Mouse (Mus musculus): ENCODE results near the gene Pcna. TPM values are rescaled to one million over a fixed set of nuclear protein-coding genes. Genes with fewer than 3 reads are reported as not detected.
A peak's percentile ranks its signal among the peaks of the same experiment; 100 is the strongest.
"Not testable (repeated sequence)": the region's sequence is repeated elsewhere in the genome, so short reads cannot be mapped to it uniquely, and the experiment has no call there.

The Pcna gene
- 204 and 210 TPM in 2 replicates for polyA plus RNA-seq (2015; fragmentation: Nextera tagmentation; extraction: Ambion mirVana)

DNA sequence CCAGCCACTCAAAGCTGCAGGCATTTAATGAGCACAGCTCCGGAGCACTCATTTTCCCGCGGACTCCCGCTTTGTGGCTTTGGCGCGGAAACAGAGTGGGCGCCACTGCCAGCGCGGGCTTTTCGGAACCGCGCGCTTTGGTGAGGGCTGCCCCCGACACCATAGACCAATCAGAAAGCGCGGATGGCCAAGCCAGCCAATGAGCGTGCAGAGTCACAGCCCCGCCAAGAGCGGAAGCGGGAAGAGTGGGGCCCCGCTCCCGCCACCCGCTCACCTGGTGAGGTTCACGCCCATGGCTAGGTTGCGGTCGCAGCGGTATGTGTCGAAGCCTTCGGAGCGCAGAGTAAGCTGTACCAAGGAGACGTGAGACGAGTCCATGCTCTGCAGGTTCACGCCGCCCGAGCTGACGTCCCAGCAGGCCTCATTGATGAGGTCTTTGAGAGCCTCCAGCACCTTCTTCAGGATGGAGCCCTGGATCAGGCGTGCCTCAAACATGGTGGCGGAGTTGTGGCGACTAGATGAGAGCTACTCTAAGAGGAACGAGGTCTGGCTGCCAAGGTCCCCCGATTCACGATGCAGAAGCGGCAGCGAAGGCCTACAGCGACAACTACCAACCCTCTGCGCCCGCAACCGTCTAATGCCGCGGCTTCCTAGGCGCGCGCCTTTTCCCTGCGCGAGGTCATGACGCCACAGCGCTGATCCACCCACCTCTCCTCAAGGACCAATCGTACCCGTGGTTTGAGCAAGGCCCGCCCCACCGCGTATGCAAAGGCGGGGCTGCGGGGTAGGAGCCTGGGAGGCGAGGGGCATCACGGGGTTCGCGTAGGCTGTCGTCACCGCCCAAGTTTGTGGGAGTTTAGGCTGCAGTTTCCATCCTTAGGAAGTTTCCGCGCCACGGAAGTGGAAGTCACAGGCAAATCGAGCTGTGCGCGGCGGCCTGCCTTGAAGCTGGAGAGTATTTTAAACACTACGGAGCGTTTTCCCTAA lies at the start of gene Pcna:
TSS of gene Pcna (minus strand) at position 773 of the 987 bp plus-strand sequence.
- peaks cover 23% of the 10 kb centered on the region for H3K36me3 ChIP-seq
- H3K27me3 ChIP-seq, result no peaks in the 10 kb centered on the region
- H3K4me3 ChIP-seq, result peak within 1 kb of the TSS; percentile 59
- H3K9ac ChIP-seq, result peak within 1 kb of the TSS; percentile 40
- H3K27ac ChIP-seq, result peak within 1 kb of the TSS; percentile 91
- H3K4me2 ChIP-seq, result peak within 1 kb of the TSS; percentile 60
- under 1% methylated on average over 79 of the region's 79 CpGs for WGBS
- peaks cover 25% of the 10 kb centered on the region for H3K4me1 ChIP-seq
- ATAC-seq (ENCODE audit: insufficient number of reproducible peaks, low FRiP score, low TSS enrichment, low read depth), result peak; percentile 99
- H3K9me3 ChIP-seq, result no peaks in the 10 kb centered on the region

DNA sequence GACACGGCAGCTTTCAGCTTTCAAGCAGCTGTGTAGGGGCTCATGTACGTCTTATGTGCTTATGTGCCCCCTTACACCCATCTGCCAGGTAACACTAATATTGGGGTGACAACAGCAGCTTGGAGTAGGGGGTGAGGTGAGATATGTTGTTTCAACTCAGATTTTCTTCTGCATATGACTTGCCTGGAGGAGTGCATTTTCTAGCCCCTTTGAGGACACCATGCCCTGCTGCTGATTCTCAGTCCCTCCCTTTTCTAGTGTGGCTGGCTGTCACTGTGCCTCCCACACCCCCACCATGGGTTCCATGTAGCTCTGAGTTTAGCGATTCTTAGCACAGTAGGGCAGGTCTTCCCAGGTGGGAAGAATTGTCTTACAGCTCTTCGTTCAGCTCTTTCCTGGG lies 48.3 kb upstream of the Pcna start:
- H3K27ac ChIP-seq, result no peak overlapping the region
- no peak overlapping the region for H3K4me2 ChIP-seq
- ATAC-seq (ENCODE audit: insufficient number of reproducible peaks, low FRiP score, low TSS enrichment, low read depth), result no peak
- no peaks in the 10 kb centered on the region for H3K4me1 ChIP-seq
- no peaks in the 10 kb centered on the region for H3K9me3 ChIP-seq
- H3K36me3 ChIP-seq, result peaks cover 75% of the 10 kb centered on the region
- 90% methylated on average over 4 of the region's 4 CpGs for WGBS
- no peak overlapping the region for H3K9ac ChIP-seq
- no peak overlapping the region for H3K4me3 ChIP-seq
- no peaks in the 10 kb centered on the region for H3K27me3 ChIP-seq

DNA sequence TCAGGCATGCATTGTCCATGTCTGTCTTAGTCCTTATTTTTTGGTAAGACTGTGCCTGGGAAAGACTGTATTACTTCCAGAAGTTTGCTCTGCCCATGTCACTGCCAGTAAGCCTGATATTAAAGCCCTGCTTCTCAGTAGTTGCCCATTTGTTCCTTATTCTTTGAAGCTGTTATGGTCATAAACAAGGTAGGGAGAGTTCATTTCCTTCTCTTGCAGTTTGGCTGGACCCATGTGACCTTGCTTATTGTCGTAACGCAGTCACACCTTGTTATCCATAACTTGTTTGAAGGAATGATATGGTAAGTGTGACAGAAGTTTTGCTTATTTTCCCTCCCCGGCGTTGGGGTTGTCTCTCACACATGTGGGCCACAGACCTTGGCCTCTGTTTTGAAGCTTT lies 45.1 kb upstream of the Pcna start:
- no peak overlapping the region for H3K4me3 ChIP-seq
- no peaks in the 10 kb centered on the region for H3K27me3 ChIP-seq
- ATAC-seq (ENCODE audit: insufficient number of reproducible peaks, low FRiP score, low TSS enrichment, low read depth), result no peak
- H3K4me2 ChIP-seq, result no peak overlapping the region
- no peak overlapping the region for H3K9ac ChIP-seq
- H3K27ac ChIP-seq, result no peak overlapping the region
- WGBS, result 81% methylated on average over 4 of the region's 4 CpGs
- H3K9me3 ChIP-seq, result no peaks in the 10 kb centered on the region
- peaks cover 81% of the 10 kb centered on the region for H3K36me3 ChIP-seq
- no peaks in the 10 kb centered on the region for H3K4me1 ChIP-seq

DNA sequence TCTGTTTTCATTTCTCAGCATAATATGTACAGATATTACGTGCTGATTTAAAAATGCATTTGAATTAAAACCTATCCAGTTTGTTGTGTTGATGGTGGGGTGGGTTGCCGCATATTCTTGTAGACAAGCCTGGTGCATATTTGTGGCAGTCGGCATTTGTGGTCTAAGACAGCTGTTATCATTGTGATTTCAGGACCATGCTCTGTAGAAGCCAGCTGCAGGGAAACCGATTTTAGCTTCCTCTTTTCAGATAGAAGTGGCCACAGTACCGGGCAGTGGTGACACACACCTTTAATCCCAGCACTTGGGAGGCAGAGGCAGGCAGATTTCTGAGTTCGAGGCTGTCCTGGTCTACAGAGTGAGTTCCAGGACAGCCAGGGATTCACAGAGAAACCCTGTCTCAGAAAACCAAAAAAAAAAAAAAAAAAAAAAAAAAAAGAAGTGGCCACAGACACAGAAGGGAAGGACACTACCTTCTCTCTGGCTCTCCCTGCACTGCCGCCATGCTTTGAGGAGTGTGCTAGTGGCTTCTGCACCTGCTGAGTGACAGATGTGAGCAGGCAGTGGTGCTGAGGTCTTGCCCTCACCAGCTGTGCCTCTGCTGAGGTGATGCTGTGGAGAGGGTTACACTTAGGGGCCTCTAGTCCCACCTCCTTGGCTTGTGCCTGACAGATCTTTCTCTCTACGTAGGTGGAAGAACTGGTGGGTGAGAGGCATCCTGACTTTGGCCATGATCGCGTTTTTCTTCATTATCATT lies 40.8 kb upstream of the Pcna start:
- Histone ChIP-seq H3K4me3 (no peak overlapping the region), H3K4me2 (no peak overlapping the region), H3K9ac (no peak overlapping the region), H3K36me3 (peaks cover 51% of the 10 kb centered on the region), H3K4me1 (peaks cover 11% of the 10 kb centered on the region; the same call in 1 of the 2 replicates), H3K27me3 (no peaks in the 10 kb centered on the region), H3K27ac (no peak overlapping the region), H3K9me3 (no peaks in the 10 kb centered on the region)
- 95% methylated on average over 10 of the region's 10 CpGs for WGBS
- no peak for ATAC-seq (ENCODE audit: insufficient number of reproducible peaks, low FRiP score, low TSS enrichment, low read depth)

DNA sequence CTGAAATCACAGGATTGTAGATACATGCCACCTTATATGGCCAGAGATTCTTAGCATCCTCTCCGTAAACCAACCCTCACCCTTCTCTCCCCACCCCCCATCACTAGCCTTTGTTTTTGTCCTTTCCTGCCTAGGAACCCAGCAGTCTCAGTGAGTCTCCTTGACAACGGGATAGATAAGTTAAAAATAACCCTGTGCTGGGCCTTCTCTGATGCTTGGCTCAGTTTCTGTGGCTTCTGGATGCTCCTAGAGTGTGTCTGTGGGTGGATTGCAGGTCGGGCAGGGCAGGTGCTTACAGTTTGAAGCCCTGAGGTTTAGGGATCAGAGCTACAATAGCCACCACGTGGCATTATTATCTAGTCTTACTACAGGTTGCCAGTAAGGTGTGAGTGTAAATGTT lies 39.0 kb upstream of the Pcna start:
- ATAC-seq (ENCODE audit: insufficient number of reproducible peaks, low FRiP score, low TSS enrichment, low read depth), result no peak
- 55% methylated on average over 4 of the region's 4 CpGs for WGBS
- Histone ChIP-seq H3K4me3 (no peak overlapping the region), H3K36me3 (peaks cover 35% of the 10 kb centered on the region), H3K27ac (no peak overlapping the region), H3K9ac (no peak overlapping the region), H3K9me3 (no peaks in the 10 kb centered on the region; the same call in 1 of the 2 replicates), H3K27me3 (no peaks in the 10 kb centered on the region), H3K4me2 (no peak overlapping the region), H3K4me1 (peaks cover 11% of the 10 kb centered on the region; the same call in 1 of the 2 replicates)

DNA sequence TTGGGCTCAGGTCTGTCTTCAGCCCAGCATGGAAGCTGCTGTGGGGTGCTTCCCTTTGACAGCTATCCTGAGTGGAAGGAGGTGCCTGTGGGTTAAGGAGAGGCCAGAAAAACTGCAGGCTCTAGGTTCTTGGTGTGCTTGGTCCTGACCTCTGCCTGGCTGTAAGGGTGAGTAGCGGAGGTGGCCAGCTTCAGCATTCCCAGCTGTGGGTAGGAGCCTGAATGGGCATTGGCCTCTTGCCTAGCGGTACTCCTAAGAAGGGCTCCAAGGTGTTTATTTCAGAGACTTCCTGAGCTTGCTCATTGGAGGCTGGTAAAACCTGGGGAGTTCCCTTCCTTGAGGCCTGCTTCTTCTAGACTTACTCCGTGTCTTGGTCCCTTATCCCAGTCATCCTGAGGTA lies 38.2 kb upstream of the Pcna start:
- Histone ChIP-seq H3K4me2 (no peak overlapping the region), H3K36me3 (peaks cover 26% of the 10 kb centered on the region), H3K9ac (no peak overlapping the region), H3K27me3 (no peaks in the 10 kb centered on the region), H3K9me3 (no peaks in the 10 kb centered on the region; the same call in 1 of the 2 replicates), H3K4me1 (peaks cover 11% of the 10 kb centered on the region; the same call in 1 of the 2 replicates), H3K4me3 (no peak overlapping the region), H3K27ac (no peak overlapping the region)
- 55% methylated on average over 3 of the region's 3 CpGs for WGBS
- no peak for ATAC-seq (ENCODE audit: insufficient number of reproducible peaks, low FRiP score, low TSS enrichment, low read depth)

DNA sequence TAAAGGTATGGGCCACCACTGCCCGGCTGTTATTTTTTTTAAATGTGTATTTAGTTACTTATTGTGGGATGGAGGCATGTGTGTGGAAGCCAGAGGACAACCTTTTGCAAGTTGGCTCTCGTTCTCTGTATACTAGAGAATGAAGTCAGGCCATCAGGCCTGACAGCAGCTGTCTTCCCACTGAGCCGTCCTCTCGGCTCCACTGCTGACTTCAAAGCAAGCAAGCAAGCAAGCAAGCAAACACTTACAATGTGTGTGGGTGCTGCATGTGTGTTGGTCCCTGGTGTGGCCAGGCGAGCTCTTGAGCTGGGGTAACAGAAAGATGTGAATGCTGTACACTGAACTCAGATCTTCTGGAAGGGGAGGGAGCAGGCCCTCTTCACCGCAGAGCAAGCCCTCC lies 37.7 kb upstream of the Pcna start:
- no peak for ATAC-seq (ENCODE audit: insufficient number of reproducible peaks, low FRiP score, low TSS enrichment, low read depth)
- Histone ChIP-seq H3K9me3 (no peaks in the 10 kb centered on the region; the same call in 1 of the 2 replicates), H3K4me3 (no peak overlapping the region), H3K27ac (no peak overlapping the region), H3K4me2 (no peak overlapping the region), H3K9ac (no peak overlapping the region), H3K4me1 (peaks cover 11% of the 10 kb centered on the region; the same call in 1 of the 2 replicates), H3K27me3 (no peaks in the 10 kb centered on the region), H3K36me3 (peaks cover 22% of the 10 kb centered on the region)
- WGBS, result 71% methylated on average over 6 of the region's 6 CpGs

DNA sequence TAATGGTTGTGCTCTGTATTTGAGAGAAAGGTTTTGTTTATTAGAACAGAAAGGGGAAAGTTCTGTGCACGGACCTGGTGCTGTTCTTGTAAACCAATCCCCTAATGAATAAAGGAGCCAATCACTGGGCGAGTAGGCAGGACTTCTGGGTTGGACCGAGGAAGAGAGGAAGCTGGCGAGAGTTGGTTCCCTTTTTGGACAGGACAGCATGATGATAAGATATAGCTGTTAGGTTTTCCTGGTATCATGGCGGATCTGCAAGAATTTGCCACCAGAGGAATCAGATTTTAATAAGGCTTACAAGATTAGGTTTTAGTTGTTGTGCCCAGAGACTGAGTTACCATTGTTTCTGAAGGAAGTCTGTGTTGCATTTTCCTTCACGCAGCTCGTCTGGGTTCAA lies 36.1 kb upstream of the Pcna start:
- not testable (repeated sequence) for H3K36me3 ChIP-seq; H3K9ac ChIP-seq; H3K27ac ChIP-seq; H3K4me2 ChIP-seq; H3K27me3 ChIP-seq; ATAC-seq (ENCODE audit: insufficient number of reproducible peaks, low FRiP score, low TSS enrichment, low read depth); H3K4me3 ChIP-seq; H3K9me3 ChIP-seq
- peaks cover 14% of the 10 kb centered on the region; the same call in 1 of the 2 replicates for H3K4me1 ChIP-seq
- 74% methylated on average over 5 of the region's 7 CpGs for WGBS

DNA sequence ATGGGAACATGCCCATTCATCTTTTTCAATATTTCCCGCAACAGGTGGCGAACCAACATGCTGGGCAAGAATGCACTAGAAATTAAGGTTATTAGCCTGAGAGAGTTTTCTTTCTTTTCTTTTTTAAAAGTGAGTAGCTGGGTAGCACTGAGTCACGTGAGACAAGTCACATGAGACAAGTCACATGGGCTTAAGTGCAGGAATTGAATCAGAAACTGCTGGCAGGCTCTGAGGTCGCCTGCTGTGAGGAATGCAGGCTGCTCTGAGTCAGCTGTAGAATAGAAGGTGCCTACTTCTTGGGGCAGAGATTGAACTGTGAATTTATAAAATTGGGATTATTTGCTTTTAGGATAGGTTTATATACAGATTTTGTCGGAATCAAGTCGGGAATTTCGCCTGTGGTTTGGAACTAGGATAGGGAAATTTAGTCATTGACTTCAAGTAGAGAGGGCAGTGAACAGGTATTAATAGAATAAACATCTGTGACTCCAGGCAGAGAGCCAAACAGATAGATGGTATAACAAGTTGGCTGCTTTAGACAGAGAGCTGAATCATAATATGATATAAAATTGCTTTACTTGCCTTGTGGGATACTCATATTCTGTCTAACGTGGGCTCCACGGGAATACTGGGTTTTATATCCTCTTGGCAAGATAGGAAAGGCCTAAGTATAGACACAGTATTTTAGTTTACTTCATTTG lies 33.4 kb upstream of the Pcna start:
- Histone ChIP-seq H3K36me3 (no peaks in the 10 kb centered on the region), H3K27me3 (no peaks in the 10 kb centered on the region), H3K4me1 (peaks cover 32% of the 10 kb centered on the region), H3K27ac (peak overlapping the region; percentile 9; the same call in 1 of the 2 replicates), H3K9me3 (no peaks in the 10 kb centered on the region; the same call in 1 of the 2 replicates), H3K9ac (no peak overlapping the region), H3K4me2 (no peak overlapping the region), H3K4me3 (no peak overlapping the region)
- 73% methylated on average over 9 of the region's 9 CpGs for WGBS
- ATAC-seq (ENCODE audit: insufficient number of reproducible peaks, low FRiP score, low TSS enrichment, low read depth), result no peak

DNA sequence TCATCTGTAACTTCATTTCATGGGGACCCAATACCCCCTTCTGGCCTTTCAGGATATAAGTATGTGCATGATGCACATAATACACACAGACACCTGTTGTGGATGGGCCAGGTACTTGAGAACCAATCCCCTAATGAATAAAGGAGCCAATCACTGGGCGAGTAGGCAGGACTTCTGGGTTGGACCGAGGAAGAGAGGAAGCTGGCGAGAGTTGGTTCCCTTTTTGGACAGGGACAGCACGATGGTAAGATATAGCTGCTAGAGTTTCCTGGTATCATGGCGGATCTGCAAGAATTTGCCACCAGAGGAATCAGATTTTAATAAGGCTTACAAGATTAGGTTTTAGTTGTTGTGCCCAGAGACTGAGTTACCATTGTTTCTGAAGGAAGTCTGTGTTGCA lies 32.6 kb upstream of the Pcna start:
- H3K9me3 ChIP-seq; H3K36me3 ChIP-seq; H3K4me3 ChIP-seq; H3K27ac ChIP-seq; ATAC-seq (ENCODE audit: insufficient number of reproducible peaks, low FRiP score, low TSS enrichment, low read depth); H3K9ac ChIP-seq; H3K4me2 ChIP-seq; H3K27me3 ChIP-seq: not testable (repeated sequence)
- 94% methylated on average over 5 of the region's 5 CpGs for WGBS
- H3K4me1 ChIP-seq, result peaks cover 25% of the 10 kb centered on the region

DNA sequence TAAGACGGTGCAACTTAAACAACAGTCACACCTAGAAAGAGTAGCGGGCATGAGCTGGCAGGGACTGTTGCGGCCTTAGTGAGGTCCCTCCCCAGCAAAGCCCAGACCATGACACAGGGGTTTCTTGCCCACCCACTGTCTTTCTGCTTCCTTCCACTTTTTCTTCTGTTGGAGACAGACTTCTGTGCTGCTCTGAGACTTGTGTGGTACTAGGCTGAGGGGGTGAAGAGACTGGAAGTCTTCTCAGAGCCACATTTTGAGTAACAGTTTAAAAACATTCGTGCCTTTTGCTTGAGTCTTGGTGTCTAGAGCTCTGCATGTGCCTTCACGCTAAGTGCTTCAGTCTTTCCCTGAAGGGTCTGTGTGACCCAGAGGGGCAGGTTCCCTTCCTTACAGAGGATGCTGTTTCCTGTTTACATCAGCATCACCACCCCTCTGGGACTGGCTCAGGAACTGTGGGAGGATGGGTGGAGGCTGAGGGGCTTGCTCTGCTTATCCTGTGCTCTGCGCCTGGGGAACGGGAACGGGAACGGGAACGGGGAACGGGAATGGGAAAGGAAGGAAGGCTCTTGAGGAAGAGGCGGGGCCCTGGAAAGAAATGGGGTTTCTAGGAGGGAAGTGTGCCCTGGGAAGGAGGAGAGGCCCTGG lies 31.5 kb upstream of the Pcna start:
- H3K4me3 ChIP-seq, result no peak overlapping the region
- peak overlapping the region; percentile 67 for H3K27ac ChIP-seq
- no peaks in the 10 kb centered on the region; the same call in 1 of the 2 replicates for H3K9me3 ChIP-seq
- ATAC-seq (ENCODE audit: insufficient number of reproducible peaks, low FRiP score, low TSS enrichment, low read depth), result peak; percentile 36; the same call in 1 of the 2 replicates
- H3K9ac ChIP-seq, result no peak overlapping the region
- H3K36me3 ChIP-seq, result 0 out of 2 replicates have a peak, but pooled peaks cover under 1% of the 10 kb centered on the region
- WGBS, result 75% methylated on average over 12 of the region's 12 CpGs
- no peak overlapping the region for H3K4me2 ChIP-seq
- H3K27me3 ChIP-seq, result no peaks in the 10 kb centered on the region
- peaks cover 25% of the 10 kb centered on the region for H3K4me1 ChIP-seq

All from limb, embryonic 15.5 days (tissue).